Comparison of ENCODE assay signal across 7 mouse cellular contexts in the genomic region with DNA sequence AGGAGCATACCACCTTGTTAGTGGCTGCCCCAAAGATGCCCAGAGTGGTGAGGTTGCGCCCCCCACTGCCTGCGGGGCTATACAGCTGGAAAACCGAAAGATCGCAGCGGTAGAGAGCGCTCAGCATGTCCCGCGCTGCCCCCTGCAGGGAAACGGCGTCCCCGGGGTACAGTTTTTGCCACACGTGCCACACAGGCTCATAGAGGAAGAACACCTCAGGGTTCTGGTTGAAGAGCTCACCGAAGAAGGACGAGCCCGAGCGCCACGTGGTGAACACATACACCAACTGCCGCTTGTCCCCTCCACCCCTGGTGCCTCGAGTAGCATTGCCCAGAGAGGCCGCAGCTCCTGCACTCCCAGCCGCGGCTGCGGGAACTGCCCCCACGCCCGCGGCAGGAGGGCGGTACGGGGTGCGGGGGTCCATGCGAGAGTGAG. TPM values are rescaled to one million over a fixed set of nuclear protein-coding genes. Genes with fewer than 3 reads are reported as not detected.
DNase-seq lines count a peak whose midpoint lies in the region; ATAC-seq lines count a peak whose summit lies in the region.

No protein-coding gene starts in this region.

- peak; percentile 2 for ATAC-seq in embryonic facial prominence, embryonic 14.5 days (ENCODE audit: low read depth)
- peak; percentile 29; the same call in 1 of the 2 replicates for ATAC-seq in heart, embryonic 11.5 days (replicated peaks; ENCODE audit: insufficient number of reproducible peaks, low FRiP score, low TSS enrichment)
- ATAC-seq in kidney, embryonic 14.5 days (ENCODE audit: low FRiP score, low TSS enrichment), result peak; percentile 22
- peak; percentile 12 for ATAC-seq in limb, embryonic 13.5 days (ENCODE audit: low FRiP score, low read depth)
- ATAC-seq in midbrain, embryonic 14.5 days (ENCODE audit: low FRiP score, low TSS enrichment), result peak; percentile 28
- ATAC-seq in stomach, embryonic 14.5 days (ENCODE audit: insufficient number of reproducible peaks, insufficient read depth, low FRiP score, low read depth), result peak; percentile 19

- peak overlapping the region; percentile 78 for H3K4me3 ChIP-seq in embryonic facial prominence, embryonic 14.5 days (ENCODE audit: low read depth, low read length)
- peak overlapping the region; percentile 65 for H3K4me3 ChIP-seq in heart, embryonic 11.5 days (ENCODE audit: low read depth, low read length)
- H3K4me3 ChIP-seq in kidney, embryonic 14.5 days (ENCODE audit: low read length), result peak overlapping the region; percentile 75
- H3K4me3 ChIP-seq in limb, embryonic 13.5 days, result peak overlapping the region; percentile 85
- H3K4me3 ChIP-seq in midbrain, embryonic 14.5 days (replicated peaks; ENCODE audit: low read depth, low read length), result peak overlapping the region; percentile 66
- peak overlapping the region; percentile 61 for H3K4me3 ChIP-seq in stomach, embryonic 14.5 days (ENCODE audit: low read depth, low read length)

- peak; percentile 92 for DNase-seq in adrenal gland, postnatal 14 days
- DNase-seq in embryonic facial prominence, embryonic 14.5 days (ENCODE audit: low spot score), result peak; percentile 85
- DNase-seq in midbrain, embryonic 14.5 days, result peak; percentile 84

- no peaks in the 10 kb centered on the region for H3K9me3 ChIP-seq in embryonic facial prominence, embryonic 14.5 days (ENCODE audit: control insufficient read depth, low read length)
- no peaks in the 10 kb centered on the region for H3K9me3 ChIP-seq in heart, embryonic 11.5 days (replicated peaks; ENCODE audit: control insufficient read depth, low read length)
- H3K9me3 ChIP-seq in kidney, embryonic 14.5 days (ENCODE audit: control insufficient read depth, low read length), result no peaks in the 10 kb centered on the region
- no peaks in the 10 kb centered on the region for H3K9me3 ChIP-seq in limb, embryonic 13.5 days
- no peaks in the 10 kb centered on the region for H3K9me3 ChIP-seq in midbrain, embryonic 14.5 days (ENCODE audit: control insufficient read depth, low read length)
- no peaks in the 10 kb centered on the region for H3K9me3 ChIP-seq in stomach, embryonic 14.5 days (ENCODE audit: control insufficient read depth, low read depth, low read length)

- peak overlapping the region; percentile 85 for H3K9ac ChIP-seq in embryonic facial prominence, embryonic 14.5 days (ENCODE audit: low read depth, low read length)
- H3K9ac ChIP-seq in heart, embryonic 11.5 days (ENCODE audit: low read depth, low read length), result peak overlapping the region; percentile 75
- H3K9ac ChIP-seq in kidney, embryonic 14.5 days (ENCODE audit: low read depth, low read length), result peak overlapping the region; percentile 80
- H3K9ac ChIP-seq in limb, embryonic 13.5 days, result peak overlapping the region; percentile 92
- H3K9ac ChIP-seq in midbrain, embryonic 14.5 days (replicated peaks; ENCODE audit: low read length), result peak overlapping the region; percentile 82
- H3K9ac ChIP-seq in stomach, embryonic 14.5 days (replicated peaks; ENCODE audit: low read depth, low read length), result peak overlapping the region; percentile 61

- H3K27ac ChIP-seq in embryonic facial prominence, embryonic 14.5 days (replicated peaks; ENCODE audit: low read depth, low read length), result peak overlapping the region; percentile 84
- H3K27ac ChIP-seq in heart, embryonic 11.5 days (ENCODE audit: low read depth, low read length), result no peak overlapping the region
- H3K27ac ChIP-seq in kidney, embryonic 14.5 days (ENCODE audit: low read depth, low read length), result no peak overlapping the region
- H3K27ac ChIP-seq in limb, embryonic 13.5 days, result peak overlapping the region; percentile 85; the same call in 1 of the 2 replicates
- H3K27ac ChIP-seq in midbrain, embryonic 14.5 days (replicated peaks; ENCODE audit: low read depth, low read length), result peak overlapping the region; percentile 80
- 0 out of 2 replicates have a peak overlapping the region, but pooled peaks have one; percentile 27 for H3K27ac ChIP-seq in stomach, embryonic 14.5 days (ENCODE audit: low read length)

- WGBS in embryonic facial prominence, embryonic 14.5 days, result under 1% methylated on average over 26 of the region's 30 CpGs
- 2% methylated on average over 30 of the region's 30 CpGs for WGBS in heart, embryonic 11.5 days (ENCODE audit: insufficient replicate concordance)
- 3% methylated on average over 28 of the region's 30 CpGs for WGBS in kidney, embryonic 14.5 days
- WGBS in limb, embryonic 13.5 days, result 1% methylated on average over 30 of the region's 30 CpGs
- under 1% methylated on average over 30 of the region's 30 CpGs for WGBS in midbrain, embryonic 14.5 days
- WGBS in stomach, embryonic 14.5 days, result 1% methylated on average over 30 of the region's 30 CpGs

- no peaks in the 10 kb centered on the region; the same call in 1 of the 2 replicates for H3K27me3 ChIP-seq in embryonic facial prominence, embryonic 14.5 days (replicated peaks; ENCODE audit: control insufficient read depth, insufficient read depth, low read length)
- peaks cover 13% of the 10 kb centered on the region for H3K27me3 ChIP-seq in heart, embryonic 11.5 days (ENCODE audit: control insufficient read depth, insufficient read depth, low read length)
- H3K27me3 ChIP-seq in kidney, embryonic 14.5 days (ENCODE audit: control insufficient read depth, insufficient read depth, low read length), result peaks cover 8% of the 10 kb centered on the region; the same call in 1 of the 2 replicates
- H3K27me3 ChIP-seq in limb, embryonic 13.5 days, result peaks cover 15% of the 10 kb centered on the region
- H3K27me3 ChIP-seq in midbrain, embryonic 14.5 days (ENCODE audit: control insufficient read depth, insufficient read depth, low read length), result no peaks in the 10 kb centered on the region; the same call in 1 of the 2 replicates
- 0 out of 2 replicates have a peak, but pooled peaks cover 2% of the 10 kb centered on the region for H3K27me3 ChIP-seq in stomach, embryonic 14.5 days (ENCODE audit: control insufficient read depth, insufficient read depth, low read length)

- no peaks in the 10 kb centered on the region for H3K36me3 ChIP-seq in embryonic facial prominence, embryonic 14.5 days (ENCODE audit: control insufficient read depth, insufficient read depth, low read length)
- H3K36me3 ChIP-seq in heart, embryonic 11.5 days (ENCODE audit: control insufficient read depth, insufficient read depth, low read length), result no peaks in the 10 kb centered on the region
- no peaks in the 10 kb centered on the region for H3K36me3 ChIP-seq in kidney, embryonic 14.5 days (ENCODE audit: control insufficient read depth, insufficient read depth, low read length)
- peaks cover 7% of the 10 kb centered on the region for H3K36me3 ChIP-seq in limb, embryonic 13.5 days
- no peaks in the 10 kb centered on the region for H3K36me3 ChIP-seq in midbrain, embryonic 14.5 days (ENCODE audit: control insufficient read depth, insufficient read depth, low read length)
- no peaks in the 10 kb centered on the region for H3K36me3 ChIP-seq in stomach, embryonic 14.5 days (ENCODE audit: control insufficient read depth, insufficient read depth, low read length)

- H3K4me2 ChIP-seq in embryonic facial prominence, embryonic 14.5 days (ENCODE audit: low read depth, low read length), result peak overlapping the region; percentile 96
- peak overlapping the region; percentile 96 for H3K4me2 ChIP-seq in heart, embryonic 11.5 days
- peak overlapping the region; percentile 91 for H3K4me2 ChIP-seq in kidney, embryonic 14.5 days (replicated peaks; ENCODE audit: low read depth, low read length)
- peak overlapping the region; percentile 98 for H3K4me2 ChIP-seq in limb, embryonic 13.5 days (replicated peaks)
- H3K4me2 ChIP-seq in midbrain, embryonic 14.5 days (ENCODE audit: low read length), result peak overlapping the region; percentile 96
- peak overlapping the region; percentile 94 for H3K4me2 ChIP-seq in stomach, embryonic 14.5 days (replicated peaks; ENCODE audit: low read depth, low read length)

- peaks cover 19% of the 10 kb centered on the region; the same call in 1 of the 2 replicates for H3K4me1 ChIP-seq in embryonic facial prominence, embryonic 14.5 days (ENCODE audit: control insufficient read depth, insufficient read depth, low read length)
- 0 out of 2 replicates have a peak, but pooled peaks cover 2% of the 10 kb centered on the region for H3K4me1 ChIP-seq in heart, embryonic 11.5 days (ENCODE audit: control insufficient read depth, insufficient read depth, low read length)
- peaks cover 14% of the 10 kb centered on the region for H3K4me1 ChIP-seq in kidney, embryonic 14.5 days (ENCODE audit: control insufficient read depth, insufficient read depth, low read length)
- H3K4me1 ChIP-seq in limb, embryonic 13.5 days, result peaks cover 26% of the 10 kb centered on the region
- H3K4me1 ChIP-seq in midbrain, embryonic 14.5 days (ENCODE audit: control insufficient read depth, insufficient read depth, low read length), result peaks cover 9% of the 10 kb centered on the region; the same call in 1 of the 2 replicates
- H3K4me1 ChIP-seq in stomach, embryonic 14.5 days (ENCODE audit: control insufficient read depth, insufficient read depth, low read length), result 0 out of 2 replicates have a peak, but pooled peaks cover 6% of the 10 kb centered on the region

RNA-seq across cellular contexts. Expression of a gene that starts 1.0 kb away (rescaled TPM):
- 19.0 and 20.6 TPM in 2 replicates for total RNA-seq in adrenal gland, postnatal 14 days (2021)
- polyA plus RNA-seq in embryonic facial prominence, embryonic 14.5 days (2014; fragmentation: Nextera tagmentation; extraction: Ambion mirVana), result 8.1 and 10.2 TPM in 2 replicates
- polyA plus RNA-seq in heart, embryonic 11.5 days (2014; fragmentation: Nextera tagmentation; extraction: Ambion mirVana), result 2.2 and 2.9 TPM in 2 replicates
- 9.8 and 10.5 TPM in 2 replicates for polyA plus RNA-seq in kidney, embryonic 14.5 days (2014; fragmentation: Nextera tagmentation; extraction: Ambion mirVana)
- polyA plus RNA-seq in limb, embryonic 13.5 days (2015; fragmentation: Nextera tagmentation; extraction: Ambion mirVana), result 9.7 and 11.5 TPM in 2 replicates
- polyA plus RNA-seq in midbrain, embryonic 14.5 days (2014; fragmentation: Nextera tagmentation; extraction: Ambion mirVana), result 17.5 and 17.9 TPM in 2 replicates
- polyA plus RNA-seq in stomach, embryonic 14.5 days (2014; fragmentation: Nextera tagmentation; extraction: Ambion mirVana), result 3.0 and 4.4 TPM in 2 replicates

Comparison
In these comparisons a context has a peak if more than half of its experiments do, and no peak if none do; other contexts are left out.
1. H3K27ac ChIP-seq: peak in embryonic facial prominence, embryonic 14.5 days (single experiment), limb, embryonic 13.5 days (single experiment), midbrain, embryonic 14.5 days (single experiment) and stomach, embryonic 14.5 days (single experiment); none in heart, embryonic 11.5 days (single experiment) and kidney, embryonic 14.5 days (single experiment).
2. Peak in every context shown above with its lines, with median percentiles within 50 percentile points of each other: DNase-seq, ATAC-seq, H3K4me2 ChIP-seq, H3K4me3 ChIP-seq and H3K9ac ChIP-seq.